Mouse (Mus musculus) gastrocnemius, postnatal 4 days (tissue): ENCODE results near the gene Gm17359. TPM values are rescaled to one million over a fixed set of nuclear protein-coding genes. Genes with fewer than 3 reads are reported as not detected.

Experiments used
- DNase-seq, 2 experiments: peaks; one replicate each; pipeline ENCODE4 v3.0.0; 2021 to 2022; ENCODE audit warnings: low spot score in 2 of 2, mixed read lengths in 2 of 2
- long read RNA-seq, 2 experiments: library from polyadenylated mRNA; stranded (forward); transcript quantifications; one replicate each; pipeline ENCODE4 v2.0.0; 2021
- total RNA-seq, 2 experiments: library from RNA; stranded (reverse); gene quantifications; 2 replicates each; pipeline ENCODE4 v1.2.3; 2021

The Gm17359 gene
- total RNA-seq: not detected
- long read RNA-seq, experiment 1: 0 reads
- long read RNA-seq, experiment 2, partial matches to known transcripts: 0 of 1 reads
- long read RNA-seq, experiment 2, other reads (novel, unspliced or antisense): 1 of 1 reads

- DNase-seq: no peak
These were observed at the start of gene Gm17359 for GRCm38 (mm10) chr3:79336044-79336766. Gene Gm17359 (plus strand): TSS chr3:79336661.

GRCm38 (mm10) chr3:79287108-79287576, 49.3 kb upstream of the Gm17359 start:
- peak; percentile 90 to 93 for DNase-seq

- DNase-seq: peak in 1 of 2 experiments; percentile 11
These were observed 48.6 kb upstream of the Gm17359 start for GRCm38 (mm10) chr3:79287699-79288458.

- no peak for DNase-seq
These were observed 47.4 kb upstream of the Gm17359 start for GRCm38 (mm10) chr3:79289050-79289449.

- DNase-seq: no peak
These were observed 43.4 kb upstream of the Gm17359 start for GRCm38 (mm10) chr3:79293023-79293422.

GRCm38 (mm10) chr3:79294701-79295100, 41.8 kb upstream of the Gm17359 start:
- no peak for DNase-seq

GRCm38 (mm10) chr3:79296049-79296448, 40.4 kb upstream of the Gm17359 start:
- DNase-seq: no peak

- no peak for DNase-seq
These were observed 39.9 kb upstream of the Gm17359 start for GRCm38 (mm10) chr3:79296586-79296985.

GRCm38 (mm10) chr3:79297281-79297680, 39.2 kb upstream of the Gm17359 start:
- DNase-seq: no peak

GRCm38 (mm10) chr3:79299401-79299800, 37.1 kb upstream of the Gm17359 start:
- DNase-seq: no peak

- DNase-seq: no peak
These were observed 27.9 kb upstream of the Gm17359 start for GRCm38 (mm10) chr3:79308605-79309004.

GRCm38 (mm10) chr3:79310184-79310583, 26.3 kb upstream of the Gm17359 start:
- DNase-seq: no peak

GRCm38 (mm10) chr3:79311895-79312294, 24.6 kb upstream of the Gm17359 start:
- no peak for DNase-seq

- DNase-seq: no peak
These were observed 22.3 kb upstream of the Gm17359 start for GRCm38 (mm10) chr3:79314006-79314698.

GRCm38 (mm10) chr3:79324697-79325526, 11.5 kb upstream of the Gm17359 start:
- no peak for DNase-seq

GRCm38 (mm10) chr3:79329691-79330315, 6.7 kb upstream of the Gm17359 start:
- DNase-seq: no peak

GRCm38 (mm10) chr3:79333051-79333450, 3.4 kb upstream of the Gm17359 start:
- no peak for DNase-seq

GRCm38 (mm10) chr3:79333643-79334200, 2.7 kb upstream of the Gm17359 start:
- no peak for DNase-seq

- no peak for DNase-seq
These were observed 4.3 kb downstream of the Gm17359 start for GRCm38 (mm10) chr3:79340737-79341136.
